Mouse (Mus musculus): ENCODE data around the gene Hmgb1.

Gene Hmgb1

GRCm38 (mm10) chr5:149020681-149021062, 163.6 kb downstream of the Hmgb1 start:
- no peak for DNase-seq (ENCODE audit: low read depth, low spot score)

- no peak for DNase-seq (ENCODE audit: low read depth, low spot score)
Observed at GRCm38 (mm10) chr5:149020059-149020680, 164.1 kb downstream of the Hmgb1 start.

GRCm38 (mm10) chr5:149017666-149018415, 166.4 kb downstream of the Hmgb1 start:
- DNase-seq (ENCODE audit: low read depth, low spot score) = no peak

DNA sequence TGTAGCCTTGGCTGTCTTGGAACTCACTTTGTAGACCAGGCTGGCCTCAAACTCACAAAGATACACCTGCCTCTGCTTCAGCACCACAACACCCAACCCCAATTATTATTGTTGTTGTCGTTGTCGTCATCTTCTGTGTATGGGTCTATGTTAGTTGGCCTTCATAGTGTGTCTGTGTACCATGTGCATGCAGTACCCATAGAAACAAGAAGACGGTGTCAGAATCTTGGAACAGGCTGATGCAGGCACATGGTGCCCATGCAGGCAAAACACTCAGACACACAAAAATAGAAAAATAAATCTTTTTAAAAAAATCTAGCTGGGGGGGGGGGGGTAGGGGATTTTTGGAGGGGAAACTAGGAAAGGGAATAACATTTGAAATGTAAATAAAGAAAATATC, 167.1 kb downstream of the Hmgb1 start:
- no peak for DNase-seq (ENCODE audit: low read depth, low spot score)

- no peak for DNase-seq (ENCODE audit: low read depth, low spot score)
Observed at GRCm38 (mm10) chr5:149016261-149016660, 168.0 kb downstream of the Hmgb1 start.

DNA sequence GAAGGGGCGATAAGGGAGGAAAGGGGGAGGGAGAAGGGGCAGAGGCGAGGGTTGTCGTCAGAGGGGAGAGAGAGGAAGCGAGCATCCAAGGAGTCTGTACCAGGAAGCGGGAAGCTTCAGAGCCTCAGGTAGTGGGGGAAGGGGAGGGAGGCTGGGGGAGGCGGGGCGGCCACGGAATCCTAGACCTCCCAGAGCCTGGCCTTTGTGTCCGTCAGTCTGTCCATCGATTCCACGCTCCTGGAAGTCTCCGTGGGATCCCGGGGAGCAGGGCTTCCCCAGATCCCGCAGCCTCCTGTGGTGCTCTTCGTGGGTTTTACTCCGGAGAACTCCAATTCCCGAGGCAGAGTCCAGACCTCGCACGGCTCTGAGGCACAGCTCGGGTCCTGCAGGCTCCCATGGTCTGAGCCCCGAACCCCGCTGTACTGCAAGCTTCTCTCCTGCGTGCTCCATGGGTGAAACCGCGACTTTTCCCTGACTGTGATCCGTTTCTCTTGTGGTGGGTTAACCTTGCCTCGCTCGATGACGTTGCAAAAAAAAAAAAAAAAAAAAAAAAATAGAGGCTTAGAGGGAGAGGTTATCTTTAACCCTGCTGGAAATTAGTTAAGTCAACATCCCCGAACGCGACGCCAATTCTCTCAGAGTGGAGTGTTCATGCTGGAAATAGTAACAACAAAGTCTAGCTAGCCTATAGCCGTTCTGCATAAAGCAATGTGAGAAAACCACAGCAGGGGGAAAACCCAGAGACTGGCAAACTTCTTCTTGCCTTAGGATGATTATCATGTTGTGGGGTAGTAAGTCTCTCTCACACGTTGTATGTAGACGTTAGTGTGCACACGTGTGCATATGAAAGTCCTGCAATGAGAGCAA, 168.7 kb downstream of the Hmgb1 start:
- DNase-seq (ENCODE audit: low read depth, low spot score) = no peak

DNA sequence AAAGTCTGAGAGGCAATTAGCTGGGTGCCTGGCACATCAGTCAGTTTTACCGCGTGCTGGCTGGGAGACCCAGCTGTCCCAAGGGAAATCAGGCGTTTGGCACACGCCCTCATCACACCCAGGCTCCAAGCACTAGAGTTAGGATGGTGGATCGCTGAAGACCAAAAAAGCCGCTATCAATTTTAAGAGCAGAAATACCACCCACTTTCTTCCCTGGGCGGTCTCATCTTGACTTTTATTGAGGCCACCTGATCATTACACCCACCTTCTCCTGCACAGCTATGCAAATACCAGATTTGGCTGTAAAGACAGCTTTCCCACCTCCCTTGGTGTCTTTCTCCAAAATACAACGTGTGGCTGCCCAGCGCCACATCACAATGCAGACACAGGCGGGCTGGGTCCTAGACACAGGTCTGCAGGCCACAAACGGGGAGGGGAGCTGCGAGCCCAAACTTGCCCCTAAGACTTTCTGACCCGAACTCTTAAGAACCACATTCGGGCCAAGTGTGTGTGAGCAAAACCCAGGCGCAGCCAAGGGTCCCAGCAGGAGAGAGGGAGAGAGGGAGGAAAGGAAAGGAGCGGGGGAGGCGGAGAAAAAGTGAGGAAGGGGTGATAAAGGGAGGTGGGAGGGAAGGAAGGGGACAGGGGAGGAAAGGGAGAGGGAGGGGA, 169.6 kb downstream of the Hmgb1 start:
- DNase-seq (ENCODE audit: low read depth, low spot score) = no peak

GRCm38 (mm10) chr5:149013817-149014508, 170.3 kb downstream of the Hmgb1 start:
- DNase-seq (ENCODE audit: low read depth, low spot score) = no peak

- DNase-seq (ENCODE audit: low read depth, low spot score) = no peak
Observed at GRCm38 (mm10) chr5:149009111-149009510, 175.2 kb downstream of the Hmgb1 start.

- no peak for DNase-seq (ENCODE audit: low read depth, low spot score)
Observed at GRCm38 (mm10) chr5:149007295-149007646, 177.0 kb downstream of the Hmgb1 start.

DNA sequence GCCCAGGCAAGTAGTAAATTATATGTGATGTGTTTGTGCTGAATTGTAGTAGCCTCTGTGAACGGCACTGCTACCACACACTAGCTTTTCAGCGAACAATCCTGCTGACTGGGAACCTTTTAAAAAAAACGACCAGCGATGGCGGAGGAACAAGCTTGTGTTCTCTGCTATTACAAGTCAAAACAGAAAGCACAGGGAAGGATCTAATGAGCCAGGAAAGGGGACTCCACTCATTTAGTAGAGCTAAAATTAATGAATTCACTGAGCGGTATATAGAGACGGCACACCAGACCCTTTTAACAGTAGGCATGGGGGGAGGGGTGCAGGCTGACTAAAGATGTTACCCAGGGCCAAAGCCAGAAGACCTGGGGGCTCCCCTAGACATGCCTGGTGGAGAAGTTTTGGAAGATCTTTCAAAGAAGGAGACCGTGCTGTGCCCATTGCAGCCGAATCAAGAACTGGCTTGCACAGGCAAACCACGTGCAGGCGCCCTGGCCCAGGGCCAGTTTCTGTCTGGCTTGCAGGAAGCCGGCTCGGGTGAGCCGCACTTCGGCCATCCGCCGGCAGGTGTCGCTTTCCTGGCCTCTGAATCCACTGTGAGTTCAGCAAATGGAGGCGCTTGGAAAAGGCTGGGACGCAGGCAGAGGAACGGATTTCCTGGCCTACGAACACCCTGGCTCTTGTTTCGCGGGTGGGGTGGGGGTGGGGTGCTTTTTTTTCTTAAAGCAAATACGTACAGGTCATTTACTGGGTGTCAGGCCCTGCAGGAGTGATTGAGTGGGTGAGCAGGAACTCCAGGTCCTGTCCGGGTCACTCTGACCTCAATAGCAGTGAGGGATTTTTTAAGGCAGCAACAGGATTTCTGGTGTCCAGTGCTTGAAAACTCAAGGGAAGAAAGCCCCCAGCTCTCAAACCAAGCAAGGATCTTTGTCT, 177.7 kb downstream of the Hmgb1 start:
- DNase-seq (ENCODE audit: low read depth, low spot score) = peak; percentile 98

GRCm38 (mm10) chr5:149005701-149006361, 178.5 kb downstream of the Hmgb1 start:
- DNase-seq (ENCODE audit: low read depth, low spot score) = no peak

DNA sequence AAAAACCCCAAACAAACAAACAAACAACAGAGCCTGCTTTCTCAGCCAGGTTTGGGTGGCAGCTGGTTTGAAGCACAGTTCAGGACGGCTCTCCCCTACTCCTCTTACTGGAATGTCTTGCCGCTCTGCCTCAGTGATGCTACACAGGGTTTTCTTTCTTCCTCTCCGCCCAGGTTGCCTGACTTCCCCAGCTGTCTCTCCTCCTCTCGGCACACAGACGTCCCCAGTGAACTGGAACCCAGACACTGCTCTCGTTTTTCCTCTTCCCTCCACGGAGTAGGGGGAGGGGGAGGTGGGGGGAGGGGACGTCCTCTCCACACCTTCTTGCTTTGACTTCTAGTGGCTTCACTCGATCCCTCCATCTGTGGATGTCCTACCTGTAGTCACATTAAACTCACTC, 179.2 kb downstream of the Hmgb1 start:
- DNase-seq (ENCODE audit: low read depth, low spot score) = no peak

GRCm38 (mm10) chr5:149003137-149003536, 181.2 kb downstream of the Hmgb1 start:
- DNase-seq (ENCODE audit: low read depth, low spot score) = no peak

- DNase-seq (ENCODE audit: low read depth, low spot score) = no peak
Observed at GRCm38 (mm10) chr5:149002803-149003115, 181.5 kb downstream of the Hmgb1 start.

GRCm38 (mm10) chr5:149002034-149002802, 182.1 kb downstream of the Hmgb1 start:
- DNase-seq (ENCODE audit: low read depth, low spot score) = no peak

- DNase-seq (ENCODE audit: low read depth, low spot score) = no peak
Observed at GRCm38 (mm10) chr5:148999802-149000201, 184.5 kb downstream of the Hmgb1 start.

- no peak for DNase-seq (ENCODE audit: low read depth, low spot score)
Observed at GRCm38 (mm10) chr5:148998512-148998911, 185.8 kb downstream of the Hmgb1 start.

DNA sequence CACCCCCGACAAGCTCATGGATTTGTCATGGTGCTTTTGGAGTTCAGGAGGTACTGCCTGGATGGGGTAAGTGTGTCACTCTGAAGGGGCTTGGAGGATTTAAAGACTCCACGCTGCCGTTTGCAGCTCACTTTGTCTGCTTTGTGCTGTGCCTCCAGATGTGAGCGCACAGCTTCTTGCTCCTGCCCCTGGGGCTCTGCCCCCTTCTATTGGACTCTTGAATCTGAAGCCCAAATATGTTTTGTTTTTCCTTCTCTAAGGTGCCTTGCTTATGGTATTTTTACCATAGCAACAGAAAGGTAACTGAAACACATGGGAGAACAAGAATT, 187.6 kb downstream of the Hmgb1 start:
- DNase-seq (ENCODE audit: low read depth, low spot score) = no peak
